Mouse (Mus musculus) granulocyte monocyte progenitor cell, adult 5-6 weeks (primary cell): ENCODE results near the gene Pqbp1. TPM values are rescaled to one million over a fixed set of nuclear protein-coding genes. Genes with fewer than 3 reads are reported as not detected.
"Not testable (repeated sequence)": the region's sequence is repeated elsewhere in the genome, so short reads cannot be mapped to it uniquely, and the experiment has no call there.

Experiments used
- ATAC-seq: replicated peaks from 2 replicates; pipeline ENCODE4 v1.8.0; 2016; ENCODE audit warnings: mild to moderate bottlenecking, moderate TSS enrichment, inconsistent platforms; ENCODE audit not compliant: poor library complexity, severe bottlenecking
- total RNA-seq, 2 experiments: library from RNA; stranded (forward) in 1 of 2; stranded (reverse) in 1 of 2; fragments of 200-712, 200-1000 nt in 1 of 2; fragments of >200 nt in 1 of 2; fragmentation: Nextera tagmentation in 1 of 2; gene quantifications; 2 replicates each; pipeline ENCODE4 v1.2.3; 2014 to 2017

Pqbp1 gene
- total RNA-seq (2014; fragmentation: Nextera tagmentation) = 53.9 and 80.4 TPM in 2 replicates
- 130 and 144 TPM in 2 replicates for total RNA-seq (2017)

GRCm38 (mm10) chrX:7898880-7899874 is at the start of gene Pqbp1, which contains the start of gene Timm17b:
Gene Pqbp1 (minus strand): TSS chrX:7899269.
Gene Timm17b (plus strand): TSS chrX:7899357.
- peak; percentile 93 for ATAC-seq

- peak; percentile 99 for ATAC-seq
Observed at GRCm38 (mm10) chrX:7947900-7948492, 48.9 kb upstream of the Pqbp1 start.

DNA sequence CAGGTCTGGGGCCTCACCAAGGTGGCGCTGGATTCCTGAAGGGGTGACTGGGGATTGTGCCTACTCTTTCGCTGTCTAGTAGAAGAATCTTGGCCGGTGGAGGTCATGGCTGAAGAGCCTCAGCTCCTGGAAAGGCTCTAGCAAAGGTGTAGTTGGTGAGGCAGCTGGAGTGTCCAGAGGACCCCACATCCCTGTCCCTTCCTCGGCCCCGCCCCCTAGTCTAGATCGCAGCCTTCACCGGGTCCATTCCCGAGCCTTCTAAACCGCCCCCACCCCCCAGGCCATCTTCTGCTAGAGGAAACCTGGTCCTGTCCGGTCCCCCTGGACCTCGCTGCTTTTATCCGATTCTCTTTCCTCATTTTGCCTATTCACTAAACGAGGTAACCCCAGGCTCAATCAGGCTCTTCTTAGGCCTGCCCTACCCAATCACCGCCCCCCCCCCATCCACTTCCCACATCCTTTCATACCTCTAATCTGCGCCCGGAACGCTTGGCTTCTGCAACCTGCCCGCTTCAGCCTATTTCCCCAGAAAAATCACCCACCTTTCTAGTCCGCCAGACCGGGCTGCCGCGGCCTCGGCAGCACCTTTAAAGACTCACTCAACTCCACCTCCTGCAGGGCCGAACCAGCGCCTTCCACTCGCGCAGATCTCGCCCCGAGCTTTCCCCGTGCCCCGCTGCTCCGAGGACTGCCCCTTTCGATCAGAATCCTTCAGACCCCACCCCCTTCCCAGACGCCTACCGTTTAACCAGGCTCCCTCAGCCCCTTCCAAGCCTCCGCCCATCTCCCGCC is 48.2 kb upstream of the Pqbp1 start, which contains the start of gene Hdac6:
Hdac6 (minus strand) TSS at position 782 of the 792 bp plus-strand sequence.
- peak; percentile 13 for ATAC-seq

GRCm38 (mm10) chrX:7945618-7946017 is 46.5 kb upstream of the Pqbp1 start:
- ATAC-seq = no peak

DNA sequence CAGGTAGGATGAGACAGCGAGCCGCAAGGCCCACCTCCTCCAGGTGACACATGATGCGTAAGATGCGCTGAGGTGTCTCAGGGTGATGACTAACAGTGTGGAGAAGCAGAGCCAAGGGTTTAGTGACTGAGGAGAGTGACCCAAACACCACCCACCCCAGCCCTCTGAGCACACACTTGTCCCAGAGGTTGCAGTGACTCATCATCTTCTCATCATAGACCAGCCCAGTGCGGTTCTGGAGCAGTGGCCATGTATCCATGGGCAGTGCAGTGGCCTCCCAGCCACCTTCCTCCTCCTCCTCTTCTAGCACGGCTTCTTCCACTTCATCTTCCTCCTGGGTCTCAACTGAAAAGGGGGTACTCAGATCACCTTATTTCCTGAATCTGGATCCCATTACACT is 38.6 kb upstream of the Pqbp1 start:
- ATAC-seq = no peak

- ATAC-seq = peak; percentile 61; the same call in 1 of the 2 replicates
Observed at GRCm38 (mm10) chrX:7936874-7937273, 37.8 kb upstream of the Pqbp1 start.

DNA sequence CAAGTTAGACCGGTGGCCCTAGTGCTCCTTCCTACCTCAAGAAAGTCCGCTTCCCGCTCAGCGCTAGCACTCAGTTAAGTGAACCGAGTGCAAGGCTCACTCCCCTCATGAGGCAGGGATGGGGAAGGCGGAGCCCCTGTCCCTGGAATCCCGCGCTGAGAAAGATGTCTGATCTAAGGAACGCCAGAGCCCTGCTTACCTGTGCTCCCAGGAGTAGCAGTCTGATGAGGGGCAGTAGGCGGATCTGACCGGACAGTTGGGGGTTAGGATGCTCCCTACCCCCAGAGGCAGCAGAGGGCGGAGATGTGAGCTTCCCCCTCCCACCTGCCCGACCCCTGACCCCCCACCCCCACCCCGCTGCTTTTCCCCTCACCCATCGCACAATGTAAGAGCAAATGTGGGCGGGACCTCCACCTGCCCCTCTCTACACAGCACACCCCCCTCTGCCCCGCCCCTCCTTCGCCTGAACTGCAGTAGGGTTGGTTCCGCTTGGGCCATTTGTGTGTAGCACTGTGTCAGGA is 29.3 kb upstream of the Pqbp1 start, which contains the start of gene Eras:
Eras (minus strand) TSS at position 338 of the 521 bp plus-strand sequence.
- ATAC-seq = no peak

DNA sequence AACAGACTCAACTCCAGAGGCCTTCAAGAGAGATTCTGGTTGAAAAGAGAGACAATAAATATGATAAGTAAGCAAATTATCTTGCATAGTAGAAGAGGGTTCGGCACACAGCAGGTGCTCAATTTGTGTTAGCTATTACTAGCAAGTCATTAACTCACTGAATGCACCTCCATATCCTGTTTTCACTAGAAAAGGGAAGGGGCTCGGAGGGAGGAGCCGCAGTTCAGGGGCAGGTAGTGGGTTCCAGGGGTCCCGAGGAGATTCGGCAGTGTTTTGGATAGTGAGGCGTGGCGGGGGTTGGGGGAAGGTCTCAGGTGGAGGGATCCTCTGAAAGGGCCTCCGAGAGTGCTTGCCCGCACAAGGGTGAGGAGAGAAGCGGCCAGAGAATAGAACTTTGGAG is 28.0 kb upstream of the Pqbp1 start:
- no peak for ATAC-seq

GRCm38 (mm10) chrX:7926266-7926665 is 27.2 kb upstream of the Pqbp1 start:
- no peak for ATAC-seq

- ATAC-seq = 0 out of 2 replicates have a peak, but pooled peaks have one; percentile 17
Observed at GRCm38 (mm10) chrX:7922032-7922431, 23.0 kb upstream of the Pqbp1 start.

DNA sequence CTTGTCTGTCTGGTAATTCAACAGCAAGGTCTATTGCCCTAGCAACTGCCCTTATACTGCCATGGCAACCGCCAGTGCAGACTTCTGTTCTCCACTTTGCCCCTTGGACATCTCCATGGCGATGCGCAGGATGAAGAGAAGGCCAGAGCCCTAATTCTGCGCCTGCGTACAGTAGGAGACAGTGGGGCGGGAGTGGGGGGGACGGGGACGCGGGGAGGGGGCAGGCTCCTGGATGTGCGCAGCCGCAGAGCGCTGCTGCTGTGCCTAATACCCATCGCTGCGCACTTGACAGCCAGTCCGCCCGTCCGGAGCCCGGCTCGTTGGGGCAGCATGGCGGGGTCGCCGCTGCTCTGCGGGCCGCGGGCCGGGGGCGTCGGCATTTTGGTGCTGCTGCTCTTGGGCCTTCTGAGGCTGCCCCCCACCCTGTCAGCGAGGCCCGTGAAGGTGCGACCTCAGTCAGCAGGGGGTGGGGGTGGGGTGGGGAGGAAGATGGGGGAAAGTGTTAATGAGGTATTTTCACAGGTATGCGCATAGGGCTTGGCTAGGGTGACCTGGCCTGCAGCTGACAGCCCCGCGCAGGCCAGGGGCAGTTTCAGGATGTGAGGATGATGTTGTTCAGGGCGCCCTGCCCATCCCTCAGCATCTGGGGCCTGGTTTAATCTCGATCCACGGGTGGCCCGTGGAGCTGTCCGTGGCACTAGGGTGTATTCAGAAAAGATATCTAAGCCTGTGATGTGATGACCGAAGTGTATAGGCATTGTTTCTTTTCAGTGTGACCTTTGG is 20.7 kb upstream of the Pqbp1 start, which contains the start of gene Pcsk1n:
Pcsk1n (plus strand) TSS at position 222 of the 783 bp plus-strand sequence.
- no peak for ATAC-seq

DNA sequence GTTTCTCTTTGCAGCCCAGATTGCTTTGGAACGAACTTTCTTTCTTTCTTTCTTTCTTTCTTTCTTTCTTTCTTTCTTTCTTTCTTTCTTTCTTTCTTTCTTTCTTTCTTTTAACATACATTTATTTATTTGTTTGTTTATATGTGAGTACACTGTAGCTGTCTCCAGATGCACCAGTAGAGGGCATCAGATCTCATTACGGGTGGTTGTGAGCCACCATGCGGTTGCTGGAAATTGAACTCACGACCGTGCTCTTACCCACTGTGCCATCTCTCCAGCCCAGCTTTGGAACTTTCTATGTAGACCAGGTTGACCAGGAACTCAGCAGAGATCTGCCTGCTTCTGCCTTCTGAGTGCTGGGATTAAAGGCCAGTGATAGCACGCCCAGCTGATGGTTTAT is 18.9 kb upstream of the Pqbp1 start:
- ATAC-seq = not testable (repeated sequence)

- ATAC-seq = peak; percentile 69
Observed at GRCm38 (mm10) chrX:7915669-7916068, 16.6 kb upstream of the Pqbp1 start.

DNA sequence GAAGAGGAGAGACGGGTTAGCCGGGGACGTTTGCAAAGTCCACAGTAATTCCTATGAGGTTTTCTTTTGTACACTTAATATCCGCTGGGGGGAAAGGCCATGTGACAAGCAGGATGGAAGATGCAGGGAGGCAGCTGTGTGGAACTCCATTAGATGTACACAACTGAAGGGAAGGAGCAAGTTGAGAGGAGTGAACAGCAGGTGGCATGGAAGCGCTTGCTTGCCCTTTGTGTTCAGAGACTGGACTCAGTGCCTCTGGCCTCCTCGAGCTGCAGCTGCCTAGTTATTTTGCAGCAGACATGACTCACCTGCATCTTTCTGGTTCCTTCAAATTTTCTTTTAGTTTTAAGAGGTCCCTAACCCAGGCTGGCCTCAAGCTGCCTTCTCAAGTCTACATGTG is 11.4 kb upstream of the Pqbp1 start:
- no peak for ATAC-seq

DNA sequence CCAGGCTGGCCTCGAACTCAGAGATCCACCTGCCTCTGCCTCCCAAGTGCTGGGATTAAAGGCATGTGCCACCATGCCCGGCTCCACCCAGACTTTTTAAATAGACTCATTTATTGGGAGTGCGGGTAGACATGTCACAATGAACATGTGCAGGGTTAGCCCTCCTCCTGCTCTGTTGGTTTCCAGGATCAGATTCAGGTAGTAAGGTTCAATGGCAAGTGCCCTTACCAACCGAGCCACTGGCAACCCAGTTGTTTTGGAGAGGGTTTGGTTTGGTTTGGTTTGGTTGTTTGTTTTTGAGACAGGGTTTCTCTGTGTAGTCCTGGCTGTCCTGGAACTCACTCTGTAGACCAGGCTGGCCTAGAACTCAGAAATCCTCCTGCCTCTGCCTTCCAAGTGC is 10.2 kb upstream of the Pqbp1 start, which contains the start of gene Gm10490:
Gm10490 (plus strand) TSS at position 301 of the 400 bp plus-strand sequence.
- ATAC-seq = not testable (repeated sequence)

- ATAC-seq = no peak
Observed at GRCm38 (mm10) chrX:7907735-7908134, 8.7 kb upstream of the Pqbp1 start, which contains the start of gene Gm10491. Gene Gm10491 (minus strand): TSS chrX:7907835.

- ATAC-seq = no peak
Observed at GRCm38 (mm10) chrX:7904441-7904840, 5.4 kb upstream of the Pqbp1 start.

- no peak for ATAC-seq
Observed at GRCm38 (mm10) chrX:7898211-7898610, 858 bp downstream of the Pqbp1 start.
